Mouse (Mus musculus) regulatory T cell (primary cell): ENCODE measurements around the gene Dlg2.

Source experiments
- in situ Hi-C: fragments of 300-600 bp; cut with MboI, MseI; formaldehyde crosslinking; loops from one replicate; pipeline ENCODE4 v1.15.1; 2025; ENCODE audit warnings: high pct_unique_total_duplicates

The Dlg2 gene

DNA sequence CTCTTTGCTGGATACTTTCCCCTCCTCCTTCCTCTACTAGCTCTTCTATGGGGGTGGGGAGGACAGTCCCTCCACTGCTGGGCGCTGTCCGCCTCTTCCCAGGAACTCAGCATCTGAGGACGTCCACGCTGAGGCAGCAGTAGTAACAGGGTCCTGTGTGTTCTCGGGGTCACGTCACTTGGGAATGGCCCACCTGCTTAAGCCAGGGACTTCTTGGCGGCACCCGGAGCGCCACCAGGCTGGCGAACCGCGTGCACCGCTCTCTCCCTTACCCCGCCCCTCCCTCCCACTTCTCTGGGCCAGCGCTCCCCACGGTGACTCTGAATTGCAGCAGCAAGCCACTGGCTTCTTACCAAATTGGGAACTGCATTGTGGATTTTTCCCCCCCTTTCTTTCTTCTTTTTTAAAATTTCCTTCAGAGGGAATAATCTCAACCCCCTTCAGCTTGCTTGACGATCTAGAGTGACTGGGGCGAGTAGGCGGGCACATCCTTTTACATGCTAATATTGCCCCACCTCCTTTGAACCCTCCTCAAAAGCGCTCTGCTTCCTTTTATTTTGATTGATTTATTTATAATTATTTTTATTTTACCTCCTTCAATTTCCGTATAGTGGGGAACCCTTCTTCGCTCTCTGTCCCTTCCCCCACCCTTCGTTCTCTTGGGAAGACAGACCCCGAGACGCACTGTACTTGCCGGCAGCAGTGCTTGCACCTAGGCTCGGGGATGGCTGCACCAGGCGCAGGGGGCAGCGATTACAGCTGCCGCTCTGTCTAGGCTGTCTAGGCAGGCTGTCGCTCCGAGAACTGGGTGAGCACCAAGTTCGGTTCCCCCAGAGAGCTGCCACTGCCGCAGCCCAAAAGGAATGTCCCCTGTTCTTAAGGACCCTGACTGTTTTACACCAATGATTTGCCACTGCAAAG, 785.8 kb downstream of the Dlg2 start:
- in situ Hi-C loops, result no loop called here

DNA sequence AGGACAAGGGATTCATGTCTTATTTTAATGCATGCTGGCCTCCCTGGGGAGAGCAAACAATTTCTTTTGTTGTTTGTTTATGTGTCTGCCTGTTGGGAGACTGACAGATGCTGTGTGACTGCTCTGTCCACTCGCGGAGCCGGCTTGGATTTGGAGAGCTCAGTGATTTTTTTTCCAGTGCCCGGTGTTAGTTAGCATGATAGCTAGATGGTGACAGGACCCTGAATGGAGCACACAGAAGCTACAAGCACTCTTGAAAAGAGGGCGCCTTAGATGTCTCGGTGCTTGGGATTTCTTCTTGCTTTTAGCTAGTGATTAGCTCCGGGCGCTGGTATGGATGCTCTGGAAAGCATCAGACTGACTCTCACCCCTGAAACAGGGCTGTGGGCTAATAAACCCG, 786.5 kb downstream of the Dlg2 start:
- in situ Hi-C loops, result no loop called here

DNA sequence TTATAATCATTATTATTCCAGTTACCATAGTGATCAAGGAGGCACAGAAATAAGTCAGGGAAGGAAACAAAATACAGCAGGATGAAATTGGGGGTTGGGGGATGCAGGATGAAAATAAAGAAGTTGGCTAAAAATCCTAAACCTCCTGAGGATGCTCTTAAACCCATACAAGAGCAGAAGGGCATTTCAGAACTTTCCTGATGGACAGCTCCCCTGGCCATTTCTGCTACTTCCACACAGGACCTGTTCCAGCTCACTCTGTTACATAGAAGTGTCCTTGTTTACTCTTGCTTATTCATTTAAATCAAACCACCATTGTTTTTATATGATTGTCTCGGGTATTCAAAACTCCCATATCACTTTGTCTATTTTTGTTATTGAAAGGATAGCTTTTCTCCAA, 791.3 kb downstream of the Dlg2 start:
- in situ Hi-C loops, result no loop called here

GRCm38 (mm10) chr7:91284167-91284566, 807.7 kb downstream of the Dlg2 start:
- in situ Hi-C loops, result no loop called here

GRCm38 (mm10) chr7:91288324-91288723, 811.9 kb downstream of the Dlg2 start:
- in situ Hi-C loops, result no loop called here

GRCm38 (mm10) chr7:91296127-91296526, 819.7 kb downstream of the Dlg2 start:
- in situ Hi-C loops, result no loop called here

GRCm38 (mm10) chr7:91311177-91311576, 834.7 kb downstream of the Dlg2 start:
- in situ Hi-C loops, result no loop called here

DNA sequence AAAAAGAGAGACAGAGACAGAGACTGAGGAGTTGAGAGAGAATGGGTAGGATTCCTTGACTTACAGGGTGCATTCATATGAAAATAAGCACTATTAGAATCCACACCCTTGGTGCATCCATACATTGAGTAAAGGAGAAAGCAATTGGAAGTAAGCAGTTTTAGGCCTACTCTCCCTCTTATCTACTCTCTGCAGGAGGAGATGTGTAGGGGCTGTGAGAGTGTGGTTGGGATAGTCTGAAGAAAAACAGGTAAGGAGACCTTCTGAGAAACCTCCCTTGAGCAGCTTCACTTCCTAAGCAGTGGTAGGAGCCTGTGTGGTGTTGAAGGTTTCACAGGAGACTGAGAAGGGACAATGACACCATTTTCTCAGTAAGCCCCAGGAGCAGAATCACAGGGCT, 868.6 kb downstream of the Dlg2 start:
- in situ Hi-C loops, result loop anchor here (25.0 kb wide), 1 partner anchor 1792 kb away; no protein-coding TSS in a partner anchor

DNA sequence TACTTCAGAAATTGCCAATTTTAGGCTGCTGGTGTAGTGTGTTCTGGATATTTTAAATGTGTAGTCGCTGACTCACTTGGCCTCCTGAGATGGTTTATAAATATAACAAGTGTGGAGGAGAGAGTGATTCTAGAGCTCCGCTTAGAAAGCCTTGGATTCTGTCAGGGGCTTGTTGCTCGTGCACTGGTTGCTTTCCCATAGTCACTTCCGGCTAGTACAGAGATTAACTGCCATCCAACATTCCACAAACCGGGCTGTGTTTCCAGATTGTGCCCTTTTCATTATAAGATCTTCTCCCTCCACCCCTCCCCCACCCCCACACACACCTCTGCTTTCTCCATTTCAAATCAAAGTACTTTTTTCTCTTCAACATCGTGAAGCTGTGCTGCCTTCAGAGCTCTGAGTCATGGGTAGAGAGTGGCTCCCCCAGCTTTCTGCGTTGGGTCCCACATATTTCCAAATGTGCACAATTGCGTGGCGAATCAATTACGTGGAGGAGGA, 893.4 kb downstream of the Dlg2 start:
- in situ Hi-C loops, result no loop called here

GRCm38 (mm10) chr7:91382281-91382680, 905.8 kb downstream of the Dlg2 start:
- in situ Hi-C loops, result no loop called here

DNA sequence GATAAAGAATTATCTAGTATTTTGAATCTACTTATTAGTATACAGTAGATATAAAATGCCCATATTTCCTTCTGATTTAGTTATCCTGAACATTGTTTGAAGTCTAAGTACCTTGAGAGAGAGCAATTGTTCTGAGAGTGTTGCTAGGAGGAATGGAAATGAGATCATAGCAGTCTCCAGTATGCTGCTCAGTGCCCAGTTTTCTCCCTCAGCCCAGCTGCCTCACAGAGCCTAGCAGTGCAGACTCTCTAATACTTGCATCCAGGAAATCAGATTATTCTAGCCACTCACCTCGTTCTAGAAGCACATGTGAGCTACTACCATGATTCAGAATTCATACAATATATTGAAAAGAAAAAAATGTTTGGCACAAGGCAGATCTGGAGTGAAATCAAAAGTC, 907.4 kb downstream of the Dlg2 start:
- in situ Hi-C loops, result no loop called here

- in situ Hi-C loops, result no loop called here
Observed at GRCm38 (mm10) chr7:91389272-91389671, 912.8 kb downstream of the Dlg2 start.

GRCm38 (mm10) chr7:91397827-91398226, 921.4 kb downstream of the Dlg2 start:
- in situ Hi-C loops, result no loop called here

GRCm38 (mm10) chr7:91412109-91412508, 935.6 kb downstream of the Dlg2 start:
- in situ Hi-C loops, result no loop called here

DNA sequence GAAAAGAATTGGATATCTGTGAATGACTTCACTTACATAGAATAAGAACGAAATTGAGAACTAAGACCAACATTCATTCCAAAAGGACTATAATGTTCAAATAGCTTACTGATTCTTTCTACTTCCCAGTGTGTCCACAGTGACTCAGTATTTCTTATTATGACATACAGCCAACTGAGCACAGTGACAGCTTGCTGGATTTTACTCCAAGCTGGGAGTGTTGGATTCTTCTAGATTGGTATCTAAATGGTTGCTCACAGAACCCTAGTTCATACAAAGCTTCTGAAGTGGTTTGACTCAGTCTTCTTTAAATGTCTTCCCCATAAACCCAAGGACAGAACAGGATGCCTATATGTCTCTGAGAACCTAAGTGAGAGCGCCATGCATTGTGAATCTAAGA, 937.7 kb downstream of the Dlg2 start:
- in situ Hi-C loops, result no loop called here

DNA sequence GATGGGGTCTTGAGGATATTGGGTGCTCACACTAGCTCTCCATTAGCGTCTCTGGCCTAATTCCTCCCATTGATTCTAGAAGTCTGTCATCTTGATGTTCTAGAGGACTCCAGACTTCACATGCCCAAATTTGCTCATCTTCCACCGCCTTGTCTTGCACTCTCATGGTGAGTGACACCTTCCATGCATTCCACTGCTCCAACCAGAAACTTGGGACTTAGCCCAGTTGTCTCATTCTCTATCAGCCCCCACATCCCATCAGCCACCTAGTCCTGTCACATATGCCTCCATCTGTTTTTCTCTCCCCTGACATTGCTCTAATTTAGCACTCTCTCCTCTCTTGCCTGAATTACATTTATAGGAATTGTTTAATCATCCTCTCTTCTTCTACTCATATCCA, 938.3 kb downstream of the Dlg2 start:
- in situ Hi-C loops, result no loop called here

- in situ Hi-C loops, result no loop called here
Observed at GRCm38 (mm10) chr7:91420215-91420614, 943.7 kb downstream of the Dlg2 start.

GRCm38 (mm10) chr7:91423784-91424183, 947.3 kb downstream of the Dlg2 start:
- in situ Hi-C loops, result no loop called here

DNA sequence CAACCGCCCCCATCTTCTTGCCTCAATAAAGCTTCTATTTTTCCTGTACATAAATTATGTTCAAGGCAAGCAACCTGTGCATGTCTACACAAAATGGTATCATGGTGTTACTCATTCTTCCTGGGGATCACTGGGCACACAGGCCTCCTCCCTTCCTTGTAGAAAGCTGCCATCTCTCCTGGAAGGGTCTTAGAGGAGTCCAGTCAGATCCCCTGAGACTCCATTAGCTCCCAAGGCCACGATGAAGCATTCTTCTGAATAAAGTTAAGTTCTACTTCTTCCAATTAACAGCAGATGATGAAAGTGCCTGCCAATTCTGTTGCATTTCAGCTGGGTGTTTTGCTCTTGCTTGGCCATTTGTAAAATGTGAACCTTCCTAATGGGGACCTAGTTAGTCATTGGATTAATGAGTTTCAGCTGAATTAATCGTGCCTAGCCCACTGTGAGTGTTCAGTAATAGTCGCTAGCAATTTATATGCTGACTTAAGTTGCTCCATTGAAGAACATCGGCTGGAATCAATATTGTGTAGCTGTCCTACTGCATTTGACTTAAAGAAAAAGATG, 953.3 kb downstream of the Dlg2 start:
- in situ Hi-C loops, result loop anchor here (25.0 kb wide), 1 partner anchor 917 kb away; no protein-coding TSS in a partner anchor

DNA sequence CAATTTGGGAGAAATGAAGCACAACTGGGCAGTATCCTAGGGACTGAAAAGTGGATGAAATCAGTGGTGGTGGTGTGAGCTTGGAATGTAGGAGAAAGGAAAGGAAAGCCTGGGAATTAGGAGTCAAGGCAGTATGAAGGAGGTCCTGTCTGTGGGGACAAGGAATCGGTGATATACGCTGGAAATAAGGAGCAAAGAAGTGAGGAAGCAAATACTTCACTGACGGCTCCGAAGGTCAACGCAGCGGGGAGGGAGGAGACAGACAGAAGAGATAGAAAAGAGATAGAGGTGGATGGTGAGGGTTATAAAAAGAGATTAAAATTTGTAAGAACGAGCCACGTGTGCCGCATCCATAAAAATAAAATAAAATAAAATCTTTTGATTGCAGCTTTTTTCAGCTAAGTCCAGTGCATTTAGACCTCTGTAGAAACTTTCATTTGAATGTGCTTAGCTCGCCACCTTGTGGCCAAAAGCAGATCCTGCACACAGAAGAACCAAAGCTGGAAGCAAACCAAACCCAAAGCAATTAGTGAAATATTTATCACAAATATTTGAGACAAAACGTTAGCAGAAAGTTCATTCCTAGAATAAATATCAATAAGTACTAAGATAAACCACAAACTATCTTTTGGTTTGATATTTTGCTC, 955.2 kb downstream of the Dlg2 start:
- in situ Hi-C loops, result loop anchor here (25.0 kb wide), 1 partner anchor 919 kb away; no protein-coding TSS in a partner anchor

DNA sequence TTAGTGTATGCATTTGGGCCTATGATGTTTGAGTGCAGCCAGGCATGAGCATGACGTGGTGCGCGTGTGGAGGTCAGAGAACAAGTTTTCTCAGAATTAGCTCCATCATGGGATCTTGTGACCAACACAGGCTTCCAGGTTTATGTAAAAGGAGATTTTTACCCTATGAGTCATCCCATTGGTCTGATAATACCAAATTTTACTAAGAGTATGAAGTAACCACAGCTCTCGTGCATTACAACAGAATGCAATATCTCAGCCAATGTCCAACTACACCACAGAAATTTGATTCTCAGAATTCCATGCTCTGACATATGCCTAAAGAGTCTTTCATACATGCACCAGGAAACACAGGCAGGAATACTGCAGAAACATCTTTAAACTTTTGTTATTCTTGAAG, 956.1 kb downstream of the Dlg2 start:
- in situ Hi-C loops, result loop anchor here (25.0 kb wide), 1 partner anchor 920 kb away; no protein-coding TSS in a partner anchor

- in situ Hi-C loops, result loop anchor here (25.0 kb wide), 1 partner anchor 922 kb away; no protein-coding TSS in a partner anchor
Observed at GRCm38 (mm10) chr7:91434739-91435138, 958.3 kb downstream of the Dlg2 start.
